Mouse (Mus musculus) frontal cortex, postnatal 14 days (tissue): ENCODE measurements around the gene Lpp.

ENCODE experiments used
- DNase-seq, 2 experiments: peaks; one replicate each; pipeline ENCODE4 v3.0.0; 2022; ENCODE audit warnings: low spot score in 2 of 2

The Lpp gene

DNA sequence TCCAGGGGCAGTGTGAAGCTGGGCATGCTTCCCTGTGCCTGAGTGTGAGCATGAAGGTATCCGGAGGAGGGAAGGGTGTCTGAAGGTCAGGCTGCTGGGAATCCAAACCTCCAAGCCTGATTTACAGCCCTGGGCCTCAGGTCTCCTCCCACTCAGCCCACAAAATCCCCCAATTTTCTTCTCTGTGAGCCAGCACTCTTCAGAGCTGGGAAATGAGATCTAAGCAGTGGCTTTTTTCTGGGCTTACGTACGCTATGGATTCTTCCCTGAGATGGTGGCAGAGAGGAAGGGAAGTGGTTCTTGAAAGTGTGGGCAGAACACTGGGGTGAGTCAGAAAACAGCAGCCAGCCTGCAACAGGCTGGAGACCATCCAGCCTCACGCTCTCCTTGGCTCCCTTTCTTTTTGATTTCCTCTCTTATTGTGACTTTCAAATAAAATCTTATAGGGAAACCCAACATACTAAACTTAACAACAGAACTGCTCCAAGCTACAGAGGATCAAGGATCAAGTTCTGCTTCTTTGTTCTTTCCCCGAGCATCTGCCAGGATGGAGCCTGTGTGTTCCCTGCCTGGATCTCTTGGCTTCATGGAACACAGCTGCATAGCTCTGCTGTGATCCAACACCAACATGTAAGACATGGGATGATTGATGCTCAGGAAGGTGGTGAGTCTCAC is 648.7 kb downstream of the Lpp start:
- no peak for DNase-seq
